Mouse (Mus musculus) heart, adult 10 weeks (tissue): ENCODE measurements around the gene Fras1. TPM values are rescaled to one million over a fixed set of nuclear protein-coding genes. Genes with fewer than 3 reads are reported as not detected.

Experiments
- polyA plus RNA-seq: library from polyadenylated mRNA; stranded (reverse); fragments of 350-450 nt; fragmentation: Illumina TruSeq; extraction: RNeasy Lipid Tissue Mini Kit (QIAGEN cat#74804); gene quantifications from one replicate; pipeline ENCODE4 v1.2.3, GENCODE M21; 2014; ENCODE audit warnings: low read depth, low replicate concordance

Fras1 gene
- polyA plus RNA-seq: 1.6 TPM

GRCm38 (mm10) chr5:96373567-96373985 lies at the start of gene Fras1:
Gene Fras1 (plus strand): TSS chr5:96373955.

GRCm38 (mm10) chr5:96792936-96793718 lies 419.4 kb downstream of the Fras1 start, which contains the start of gene Anxa3:
Gene Anxa3 (plus strand): TSS chr5:96793339.

Other genes with a start within 250 kb of the Fras1 start
- 15.3 TPM for gene Cnot6l, start 209.8 kb upstream of the Fras1 start, polyA plus RNA-seq
- gene Mrpl1, start 164.5 kb upstream of the Fras1 start, polyA plus RNA-seq: 29.4 TPM